Comparison of ENCODE assay signal across 23 mouse cellular contexts in the genomic region with DNA sequence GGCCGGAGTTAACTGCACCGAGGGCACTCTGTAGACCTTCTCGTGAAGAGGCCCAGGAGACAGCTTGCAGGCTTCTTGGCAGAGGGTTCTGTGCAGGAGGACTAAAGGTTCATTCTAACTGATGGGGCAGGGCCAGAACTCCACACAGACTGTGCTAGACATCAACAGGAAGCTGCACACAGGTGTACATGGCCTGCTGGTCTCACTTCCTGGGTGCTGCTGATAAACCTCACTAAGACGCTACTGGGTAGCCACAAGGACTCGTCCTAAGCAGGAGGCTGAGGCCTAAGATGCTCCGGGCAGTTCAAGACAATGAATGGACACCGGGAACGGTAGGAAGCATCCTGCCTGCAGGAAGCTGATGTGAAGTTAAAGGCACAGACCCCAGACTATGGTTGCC. TPM values are rescaled to one million over a fixed set of nuclear protein-coding genes. Genes with fewer than 3 reads are reported as not detected.
A peak's percentile ranks its signal among the peaks of the same experiment; 100 is the strongest.
DNase-seq lines count a peak whose midpoint lies in the region; ATAC-seq and TF ChIP-seq lines count a peak whose summit lies in the region.
"Had no signal": no experiment of that assay in that cellular context is flagged by ENCODE, and none has a peak within 500 bp of the region (broad histone marks: within the 10 kb centered on the region; RNA-seq: fewer than 3 reads in every experiment).

No protein-coding gene starts in this region.

- H3K27me3 ChIP-seq in heart, embryonic 13.5 days (replicated peaks), result no peaks in the 10 kb centered on the region
- no peaks in the 10 kb centered on the region for H3K27me3 ChIP-seq in forebrain, embryonic 14.5 days (replicated peaks; ENCODE audit: control insufficient read depth, insufficient read depth, low read length)
- H3K27me3 ChIP-seq: embryonic facial prominence, embryonic 15.5 days; hindbrain, embryonic 15.5 days; limb, embryonic 12.5 days; midbrain, embryonic 13.5 days; neural tube, embryonic 13.5 days had no signal

- ATAC-seq in heart, embryonic 13.5 days (ENCODE audit: extremely low read depth, insufficient number of reproducible peaks, low FRiP score, low TSS enrichment), result no peak
- ATAC-seq in forebrain, embryonic 14.5 days, result no peak
- ATAC-seq: forebrain, embryonic 16.5 days; intestine, embryonic 16.5 days; midbrain, embryonic 13.5 days had no signal

- H3K4me1 ChIP-seq in heart, embryonic 13.5 days, result peaks cover 40% of the 10 kb centered on the region
- H3K4me1 ChIP-seq in forebrain, embryonic 14.5 days (ENCODE audit: control insufficient read depth, insufficient read depth, low read length), result no peaks in the 10 kb centered on the region
- H3K4me1 ChIP-seq: embryonic facial prominence, embryonic 15.5 days; hindbrain, embryonic 15.5 days; limb, embryonic 12.5 days; midbrain, embryonic 13.5 days had no signal

- H3K36me3 ChIP-seq in heart, embryonic 13.5 days, result peaks cover 61% of the 10 kb centered on the region
- peaks cover 58% of the 10 kb centered on the region for H3K36me3 ChIP-seq in forebrain, embryonic 14.5 days (ENCODE audit: control insufficient read depth, insufficient read depth, low read length)

- TF ChIP-seq CTCF in gastrocnemius, adult 2 months (IDR thresholded peaks at IDR 0.05), result no peak

- intact Hi-C loops in gastrocnemius, adult 2 months (cut with DNase I), result loop anchor here (5.0 kb wide), 2 partner anchors 82 to 118 kb away; no protein-coding TSS in a partner anchor

- WGBS in heart, embryonic 13.5 days, result 66% methylated on average over 8 of the region's 8 CpGs
- 89% methylated on average over 8 of the region's 8 CpGs for WGBS in forebrain, embryonic 14.5 days

- H3K9me3 ChIP-seq in heart, embryonic 13.5 days, result no peaks in the 10 kb centered on the region
- no peaks in the 10 kb centered on the region for H3K9me3 ChIP-seq in forebrain, embryonic 14.5 days (replicated peaks; ENCODE audit: control insufficient read depth, low read length)
- H3K9me3 ChIP-seq: embryonic facial prominence, embryonic 15.5 days; hindbrain, embryonic 15.5 days; limb, embryonic 12.5 days; midbrain, embryonic 13.5 days; neural tube, embryonic 13.5 days had no signal

- H3K9ac ChIP-seq in heart, embryonic 13.5 days, result 0 out of 2 replicates have a peak overlapping the region, but pooled peaks have one; percentile 41
- no peak overlapping the region for H3K9ac ChIP-seq in forebrain, embryonic 14.5 days (ENCODE audit: low read length)
- H3K9ac ChIP-seq: embryonic facial prominence, embryonic 15.5 days; hindbrain, embryonic 15.5 days; midbrain, embryonic 13.5 days; neural tube, embryonic 13.5 days had no signal

- no peak for DNase-seq in heart, adult 9 months (ENCODE audit: low spot score in 2 of 2)
- peak; percentile 53 for DNase-seq in CD4-positive helper T cell, adult 2 months (ENCODE audit: low read depth, low spot score)
- DNase-seq in induced T-regulatory cell, adult 2 months (ENCODE audit: low read depth), result peak; percentile 69
- DNase-seq in thymus, postnatal 14 days, result peak; percentile 67
- DNase-seq in gastrocnemius, adult 2 months, result no peak
- DNase-seq in forebrain, embryonic 14.5 days (ENCODE audit: low spot score), result no peak
- no peak for DNase-seq in frontal cortex, postnatal 10 days (ENCODE audit: low spot score in 2 of 2)
- DNase-seq: adrenal gland, postnatal 36 days; cerebellum, adult 9-10 months; kidney, postnatal 36 days; lung, adult 2 months; lung, postnatal 14 days; right cerebral cortex, adult 18-20 months; right cerebral cortex, postnatal 4 days had no signal

- no peak overlapping the region for H3K4me2 ChIP-seq in heart, embryonic 13.5 days
- no peak overlapping the region for H3K4me2 ChIP-seq in forebrain, embryonic 14.5 days (ENCODE audit: low read length)
- H3K4me2 ChIP-seq: embryonic facial prominence, embryonic 15.5 days; hindbrain, embryonic 15.5 days; limb, embryonic 12.5 days; liver, embryonic 11.5 days; midbrain, embryonic 13.5 days; neural tube, embryonic 13.5 days had no signal

- 0 out of 2 replicates have a peak overlapping the region, but pooled peaks have one; percentile 9 for H3K27ac ChIP-seq in heart, embryonic 13.5 days (replicated peaks)
- no peak overlapping the region for H3K27ac ChIP-seq in gastrocnemius, adult 2 months
- H3K27ac ChIP-seq in forebrain, embryonic 14.5 days (ENCODE audit: low read depth, low read length), result no peak overlapping the region
- H3K27ac ChIP-seq: embryonic facial prominence, embryonic 15.5 days; hindbrain, embryonic 15.5 days; midbrain, embryonic 13.5 days; neural tube, embryonic 13.5 days had no signal

- no peak overlapping the region for H3K4me3 ChIP-seq in heart, embryonic 13.5 days
- no peak overlapping the region for H3K4me3 ChIP-seq in gastrocnemius, adult 2 months
- H3K4me3 ChIP-seq in forebrain, embryonic 14.5 days (ENCODE audit: low read depth, low read length), result no peak overlapping the region
- H3K4me3 ChIP-seq: embryonic facial prominence, embryonic 15.5 days; hindbrain, embryonic 15.5 days; limb, embryonic 12.5 days; midbrain, embryonic 13.5 days; neural tube, embryonic 13.5 days had no signal

RNA-seq across cellular contexts. Expression of a gene that starts 16.9 kb away (rescaled TPM):
- 21.7 and 22.0 TPM in 2 replicates for polyA plus RNA-seq in heart, embryonic 13.5 days (2015; fragmentation: Nextera tagmentation; extraction: Ambion mirVana)
- 10 to 100 TPM; 13.3 to 20.6 TPM for total RNA-seq in gastrocnemius, adult 2 months (2021)
- 35.0 and 37.5 TPM in 2 replicates for polyA plus RNA-seq in forebrain, embryonic 14.5 days (2014; fragmentation: Nextera tagmentation; extraction: Ambion mirVana)

RNA-seq across cellular contexts. Expression of a gene that starts 17.5 kb away (rescaled TPM):
- 45.3 and 47.2 TPM in 2 replicates for polyA plus RNA-seq in heart, embryonic 13.5 days (2015; fragmentation: Nextera tagmentation; extraction: Ambion mirVana)
- total RNA-seq in gastrocnemius, adult 2 months (2021), result 1 to 10 TPM; 5.4 to 7.9 TPM
- polyA plus RNA-seq in forebrain, embryonic 14.5 days (2014; fragmentation: Nextera tagmentation; extraction: Ambion mirVana), result 62.8 and 75.9 TPM in 2 replicates

RNA-seq across cellular contexts. Expression of a gene that starts 29.8 kb away (rescaled TPM):
- 2.5 and 2.7 TPM in 2 replicates for polyA plus RNA-seq in heart, embryonic 13.5 days (2015; fragmentation: Nextera tagmentation; extraction: Ambion mirVana)
- total RNA-seq in gastrocnemius, adult 2 months (2021), result 10 to 100 TPM; 20.3 to 30.2 TPM
- polyA plus RNA-seq in forebrain, embryonic 14.5 days (2014; fragmentation: Nextera tagmentation; extraction: Ambion mirVana), result 5.3 and 7.5 TPM in 2 replicates

RNA-seq across cellular contexts. Expression of a gene that starts 41.1 kb away (rescaled TPM):
- 32.5 and 35.5 TPM in 2 replicates for polyA plus RNA-seq in heart, embryonic 13.5 days (2015; fragmentation: Nextera tagmentation; extraction: Ambion mirVana)
- 10 to 100 TPM; 20.8 to 21.5 TPM for total RNA-seq in gastrocnemius, adult 2 months (2021)
- 43.0 and 51.0 TPM in 2 replicates for polyA plus RNA-seq in forebrain, embryonic 14.5 days (2014; fragmentation: Nextera tagmentation; extraction: Ambion mirVana)

RNA-seq across cellular contexts. Expression of a gene that starts 54.9 kb away (rescaled TPM):
- polyA plus RNA-seq in heart, embryonic 13.5 days (2015; fragmentation: Nextera tagmentation; extraction: Ambion mirVana), result 7.0 and 7.7 TPM in 2 replicates
- total RNA-seq in gastrocnemius, adult 2 months (2021), result 10 to 100 TPM; 35.9 to 41.0 TPM
- 16.1 and 21.6 TPM in 2 replicates for polyA plus RNA-seq in forebrain, embryonic 14.5 days (2014; fragmentation: Nextera tagmentation; extraction: Ambion mirVana)

Comparison
In these comparisons a context has a peak if more than half of its experiments do, and no peak if none do; other contexts are left out.
1. DNase-seq: peak in CD4-positive helper T cell, adult 2 months (single experiment), induced T-regulatory cell, adult 2 months (single experiment) and thymus, postnatal 14 days (single experiment); none in heart, adult 9 months (0 of 2), gastrocnemius, adult 2 months (single experiment), forebrain, embryonic 14.5 days (single experiment) and frontal cortex, postnatal 10 days (0 of 2).